Mouse (Mus musculus): Measurements from ENCODE around the gene Plcz1.

Plcz1 gene

DNA sequence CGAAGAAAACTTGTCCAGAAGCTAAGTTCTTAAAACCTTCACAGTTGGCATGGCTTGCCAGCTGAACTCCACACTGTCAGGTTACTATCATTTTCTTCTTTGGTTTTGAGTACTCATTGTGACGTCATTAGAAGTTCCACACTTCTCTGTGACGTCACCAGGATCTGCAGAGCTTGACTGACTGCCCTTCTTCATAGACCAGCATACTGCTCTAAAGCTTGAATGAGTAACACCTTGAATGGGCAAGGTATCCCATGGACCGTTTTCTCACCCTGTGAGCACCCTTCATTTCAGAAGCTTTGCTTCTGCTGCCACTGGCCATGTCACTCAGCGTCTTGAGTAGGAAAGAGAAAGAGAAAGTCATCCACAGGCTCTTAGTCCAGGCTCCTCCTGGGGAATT, at the start of gene Plcz1:
TSS of gene Plcz1 (minus strand) at position 101 of the 400 bp plus-strand sequence.
- no peak for DNase-seq (ENCODE audit: low read depth, low spot score)

- DNase-seq (ENCODE audit: low read depth, low spot score), result no peak
Measured at GRCm38 (mm10) chr6:140089855-140090254, 48.6 kb upstream of the Plcz1 start.

GRCm38 (mm10) chr6:140081739-140082138, 40.5 kb upstream of the Plcz1 start:
- no peak for DNase-seq (ENCODE audit: low read depth, low spot score)

GRCm38 (mm10) chr6:140080933-140081332, 39.7 kb upstream of the Plcz1 start:
- DNase-seq (ENCODE audit: low read depth, low spot score), result no peak

DNA sequence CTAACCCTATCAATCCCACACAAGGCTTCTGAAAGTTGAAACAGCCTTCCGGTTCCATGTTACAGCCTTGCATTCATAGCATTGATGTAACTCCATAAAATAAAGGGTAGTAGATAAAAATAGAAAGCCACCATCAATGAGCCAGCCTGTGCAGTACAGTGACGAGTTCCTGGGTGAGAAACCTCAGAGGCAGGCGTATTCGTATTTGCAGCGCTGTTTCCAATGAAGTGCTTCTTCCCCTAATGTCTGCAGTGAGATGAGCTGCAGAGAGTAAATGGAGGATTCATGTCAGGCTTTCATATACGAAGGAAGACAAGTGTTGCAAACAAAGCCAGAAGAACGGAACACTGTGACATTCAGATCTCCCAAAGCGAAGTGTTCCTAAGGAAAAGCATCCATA, 27.9 kb upstream of the Plcz1 start:
- no peak for DNase-seq (ENCODE audit: low read depth, low spot score)

DNA sequence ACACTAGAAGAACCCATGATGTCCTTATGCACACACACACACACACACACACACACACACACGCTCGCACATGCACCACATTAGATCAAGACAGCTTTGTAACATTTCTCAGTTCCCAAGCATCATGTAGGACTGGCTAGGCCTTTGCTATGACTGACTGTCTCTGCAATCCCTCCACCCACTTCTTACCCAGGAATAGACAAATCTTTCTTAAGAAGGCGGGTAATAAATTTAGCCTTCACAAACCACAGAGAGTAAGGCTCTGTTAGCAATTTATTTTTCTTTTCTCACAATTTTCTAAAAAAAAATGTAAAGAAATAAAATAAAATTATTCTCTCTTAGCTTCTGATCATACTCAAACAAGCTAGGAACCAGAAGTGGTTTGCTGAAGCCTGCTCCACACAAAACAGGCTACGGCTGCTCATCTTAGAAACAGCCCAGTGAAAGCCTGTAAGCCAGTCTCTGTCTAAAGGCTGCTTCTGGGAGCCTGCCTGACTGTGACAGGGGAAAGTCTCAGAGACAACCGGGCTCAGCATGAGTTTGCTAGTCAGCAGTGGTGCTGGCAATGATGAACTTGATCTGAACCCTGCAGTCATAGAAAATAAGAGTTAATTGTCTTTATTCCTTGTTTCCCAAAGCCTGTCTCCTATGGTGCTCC, 13.1 kb upstream of the Plcz1 start:
- no peak for DNase-seq (ENCODE audit: low read depth, low spot score)

DNA sequence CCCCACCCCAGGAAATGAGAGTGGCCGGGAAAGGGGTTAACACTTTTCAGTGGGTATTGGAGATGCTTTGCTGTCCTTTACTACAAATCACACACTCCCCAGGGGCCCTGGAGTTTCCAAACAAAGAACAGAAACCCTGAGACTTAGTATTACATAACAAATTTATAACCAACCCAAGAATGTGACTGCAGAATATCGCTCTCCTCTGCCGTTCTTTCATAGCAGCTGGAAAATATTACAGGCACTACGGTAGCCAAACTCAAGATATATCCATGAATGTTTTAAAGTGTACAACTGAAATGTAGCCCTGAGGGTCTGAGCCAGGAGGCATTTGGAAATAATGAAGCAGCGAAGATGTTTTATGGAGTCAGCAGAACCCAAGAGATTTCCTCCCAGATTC, 10.2 kb upstream of the Plcz1 start:
- DNase-seq (ENCODE audit: low read depth, low spot score), result no peak

- no peak for DNase-seq (ENCODE audit: low read depth, low spot score)
Measured at GRCm38 (mm10) chr6:140040952-140041351, 305 bp downstream of the Plcz1 start, which contains the start of gene Capza3. Gene Capza3 (plus strand): TSS chr6:140041252.

DNA sequence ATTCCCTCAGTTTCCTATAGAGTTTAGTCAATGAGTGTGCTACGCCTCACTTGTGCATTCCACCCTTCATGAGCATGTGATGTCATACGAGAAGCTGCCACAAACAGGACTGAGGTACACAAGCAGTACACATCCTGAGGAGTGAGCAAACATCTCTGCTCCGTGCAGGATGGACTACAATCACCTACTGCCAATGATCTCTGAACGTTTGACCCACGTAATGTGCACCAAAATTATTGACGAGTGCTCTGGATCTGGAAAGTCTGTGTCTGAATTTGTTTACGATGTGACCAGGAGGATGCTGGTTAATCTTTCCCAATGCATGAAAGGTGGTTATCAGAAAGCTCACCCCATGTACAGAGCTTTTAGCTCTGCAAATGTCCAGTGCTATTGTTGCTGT, 16.9 kb downstream of the Plcz1 start:
- no peak for DNase-seq (ENCODE audit: low read depth, low spot score)

DNA sequence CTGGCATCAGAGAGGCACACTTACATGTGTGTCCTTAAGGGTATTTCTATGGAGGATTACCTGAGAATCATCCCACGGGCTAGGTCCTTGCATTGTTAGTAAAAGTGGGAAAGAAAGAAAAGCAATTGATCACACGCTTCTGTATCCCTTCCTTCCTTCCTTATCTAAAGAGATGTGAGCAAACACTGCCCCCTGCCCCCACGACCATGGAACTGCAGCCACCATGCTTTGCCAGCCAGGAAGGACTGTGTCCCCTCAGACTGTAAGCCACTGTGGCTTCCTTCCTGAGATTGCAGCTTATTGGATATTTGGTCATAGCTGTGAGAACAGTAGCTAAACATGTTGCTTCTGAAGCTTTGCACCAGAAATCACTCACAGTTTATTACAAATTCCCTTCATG, 36.1 kb downstream of the Plcz1 start:
- no peak for DNase-seq (ENCODE audit: low read depth, low spot score)

DNA sequence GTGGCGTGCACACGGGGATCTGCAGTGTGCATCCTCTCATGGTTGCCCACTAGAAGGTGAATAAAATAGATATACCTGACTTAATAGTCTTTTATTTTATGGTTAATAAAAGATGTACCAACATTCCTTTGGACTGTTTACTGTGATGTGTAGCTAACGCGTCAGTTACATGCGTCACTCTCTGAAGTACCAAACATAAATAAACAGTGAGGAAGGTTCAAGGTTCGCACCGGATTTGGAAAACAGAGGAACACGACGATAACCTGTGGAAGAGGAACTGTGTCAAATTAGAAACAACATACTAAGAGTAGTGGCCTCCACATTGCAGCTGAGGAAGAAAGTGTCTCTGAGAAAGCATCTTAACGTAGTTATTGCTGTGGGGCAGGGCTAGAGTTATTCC, 51.7 kb downstream of the Plcz1 start:
- no peak for DNase-seq (ENCODE audit: low read depth, low spot score)

DNA sequence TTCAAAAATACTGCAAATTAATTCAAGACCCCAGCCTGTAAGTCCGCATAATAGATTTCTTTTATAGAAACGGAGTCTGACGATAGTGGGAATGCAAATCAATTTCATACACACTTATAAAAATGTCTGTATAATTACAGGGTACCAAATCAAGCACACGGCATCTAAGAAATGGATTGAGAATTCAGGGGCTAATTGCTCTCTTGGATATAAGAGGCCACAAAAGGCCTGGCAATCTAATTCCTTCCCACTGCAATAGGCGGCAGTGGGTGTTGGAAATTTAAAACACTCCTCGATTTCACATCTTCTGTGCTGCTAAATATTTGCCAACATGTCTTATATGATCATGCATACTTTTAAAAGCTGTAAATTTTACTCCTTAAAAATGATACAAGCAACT, 52.2 kb downstream of the Plcz1 start:
- DNase-seq (ENCODE audit: low read depth, low spot score), result no peak

DNA sequence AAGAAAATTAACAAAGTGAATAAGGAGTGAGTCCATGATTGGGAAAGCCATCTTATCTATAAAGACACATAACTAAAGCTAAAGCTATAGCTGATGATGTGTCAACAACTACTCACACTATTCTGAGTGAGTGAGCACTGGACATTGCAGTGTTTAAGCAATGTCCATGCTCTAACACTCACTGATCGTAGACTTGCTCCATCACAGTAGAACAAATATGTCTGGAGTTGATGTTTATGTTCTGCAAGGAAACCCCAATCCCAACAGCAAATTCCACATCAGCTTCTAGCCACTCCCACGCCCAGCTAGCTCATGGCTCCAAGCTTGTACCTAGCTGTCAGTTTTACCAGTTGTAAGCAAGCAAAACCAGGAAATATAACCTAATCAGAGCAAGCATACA, 54.7 kb downstream of the Plcz1 start:
- no peak for DNase-seq (ENCODE audit: low read depth, low spot score)

DNA sequence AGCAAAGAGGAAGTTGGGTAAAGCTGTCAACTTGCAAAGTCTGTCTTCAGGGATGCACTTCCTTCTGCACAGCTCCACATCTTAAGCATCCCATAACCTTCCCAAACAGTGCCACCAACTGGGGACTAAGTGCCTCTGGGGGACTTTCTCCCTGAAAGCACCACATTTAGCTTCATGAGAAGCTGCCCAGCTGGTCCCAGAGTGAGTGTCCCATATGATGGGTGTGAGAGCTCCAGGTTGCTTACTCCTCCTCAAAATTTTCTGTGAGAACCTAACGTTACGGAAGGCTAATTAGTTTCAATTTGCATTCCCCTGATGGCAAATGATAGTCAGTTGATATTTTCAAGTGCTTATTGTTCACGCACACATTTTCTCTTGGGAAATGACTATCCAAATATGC, 57.2 kb downstream of the Plcz1 start:
- no peak for DNase-seq (ENCODE audit: low read depth, low spot score)

DNA sequence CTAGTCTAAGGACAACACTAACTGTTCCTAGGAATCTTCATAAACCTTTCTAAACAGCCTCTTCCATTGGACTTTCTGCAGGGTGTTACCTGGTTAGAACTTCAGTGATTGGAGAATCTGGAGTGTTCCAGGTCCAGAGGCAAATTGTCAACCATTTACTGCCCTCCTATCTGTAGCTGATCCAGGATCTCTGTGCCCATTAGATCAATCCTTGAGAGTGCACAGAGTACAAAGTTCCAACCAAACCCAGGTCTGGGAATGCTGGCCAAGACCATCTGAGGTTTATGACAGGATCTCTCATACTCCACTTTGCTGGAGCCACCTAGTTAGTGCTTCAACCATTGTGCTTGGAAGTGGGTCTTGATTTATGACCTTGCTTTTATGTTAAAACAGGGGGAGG, 60.2 kb downstream of the Plcz1 start:
- no peak for DNase-seq (ENCODE audit: low read depth, low spot score)

DNA sequence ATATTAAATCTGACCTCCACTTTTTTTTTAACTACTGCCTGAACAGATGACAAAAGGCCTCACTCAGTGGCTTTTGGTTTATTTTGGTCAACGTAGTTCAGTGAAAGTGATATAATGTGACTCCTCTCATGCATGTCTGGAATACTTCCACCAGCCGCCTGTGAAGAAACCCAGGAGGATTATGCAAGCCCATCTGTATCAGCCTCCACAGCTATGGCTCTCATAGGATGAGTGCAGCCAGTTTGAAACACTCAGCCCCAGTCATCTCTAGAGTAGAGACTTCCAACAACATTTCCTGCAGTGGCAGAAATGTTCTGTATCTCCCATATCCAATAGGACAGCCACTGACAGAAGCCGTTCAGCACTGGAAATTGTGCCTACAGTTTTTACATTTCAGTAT, 63.1 kb downstream of the Plcz1 start:
- no peak for DNase-seq (ENCODE audit: low read depth, low spot score)

DNA sequence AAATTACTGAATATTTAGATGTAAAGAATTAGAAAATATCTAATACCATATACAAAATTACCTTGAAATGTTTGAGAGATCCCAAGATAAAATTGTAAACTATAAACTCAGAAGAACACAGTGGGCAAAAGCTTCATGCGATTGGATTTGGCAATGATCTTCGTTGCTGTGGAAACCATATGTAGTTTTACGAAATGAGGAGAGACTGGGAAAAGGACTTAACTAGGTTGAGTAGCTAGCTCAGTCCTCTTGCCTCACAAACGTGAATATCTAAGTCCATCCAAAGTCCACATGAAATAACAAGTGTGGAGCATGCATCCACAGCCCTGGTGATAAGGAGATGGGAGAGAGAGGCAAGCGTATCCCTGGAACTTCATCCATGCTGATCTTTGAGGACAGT, 66.6 kb downstream of the Plcz1 start:
- no peak for DNase-seq (ENCODE audit: low read depth, low spot score)

DNA sequence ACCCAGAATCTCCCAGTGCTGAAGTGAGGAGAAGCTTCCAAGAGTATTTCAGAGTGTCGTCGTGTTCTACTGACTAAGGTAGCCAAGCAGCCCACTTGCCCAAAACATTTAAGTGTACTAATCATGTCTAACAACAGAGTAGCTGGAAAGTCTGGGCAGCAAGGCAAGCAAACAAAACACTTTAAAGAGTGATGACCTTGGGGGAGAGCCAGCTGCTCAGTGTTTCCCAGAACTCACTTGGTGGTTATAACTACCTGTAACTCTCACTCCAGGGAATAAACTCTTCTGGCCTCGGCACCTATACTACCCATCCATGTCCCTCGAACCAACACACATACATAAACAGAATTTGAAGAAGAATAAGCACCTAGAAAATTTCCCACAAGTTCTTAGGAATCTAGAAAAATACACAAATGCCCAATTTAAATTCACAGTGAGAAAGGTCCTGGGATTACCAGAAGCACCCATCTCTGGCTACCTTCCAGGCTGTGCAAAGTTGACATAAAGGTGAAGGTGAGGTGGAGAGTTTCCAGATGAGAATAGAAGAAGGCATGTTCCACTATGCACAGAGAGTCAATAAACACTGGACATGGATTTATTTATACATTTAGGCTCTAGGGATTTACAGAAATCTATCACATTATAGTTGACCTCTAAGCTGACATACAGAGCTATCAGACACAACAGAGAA, 69.5 kb downstream of the Plcz1 start:
- no peak for DNase-seq (ENCODE audit: low read depth, low spot score)

DNA sequence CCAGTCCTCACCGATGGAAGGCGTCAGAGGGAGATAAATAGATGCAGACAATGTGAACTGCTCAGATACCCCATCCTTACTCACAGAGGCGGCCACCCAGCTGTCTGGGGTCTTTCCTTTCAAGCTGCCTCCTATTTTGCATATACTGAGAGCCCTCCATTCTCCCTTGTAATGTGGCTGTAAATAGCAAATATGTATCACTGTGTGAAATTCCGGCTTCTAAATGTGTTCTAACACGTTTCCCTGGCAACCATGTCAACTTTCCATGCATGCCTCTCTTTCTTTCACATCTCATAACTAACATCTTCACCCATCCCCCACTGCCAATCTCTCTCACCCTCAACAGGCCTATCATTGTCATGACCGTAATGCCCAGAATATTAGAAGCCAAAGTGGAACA, 74.6 kb downstream of the Plcz1 start:
- no peak for DNase-seq (ENCODE audit: low read depth, low spot score)

DNA sequence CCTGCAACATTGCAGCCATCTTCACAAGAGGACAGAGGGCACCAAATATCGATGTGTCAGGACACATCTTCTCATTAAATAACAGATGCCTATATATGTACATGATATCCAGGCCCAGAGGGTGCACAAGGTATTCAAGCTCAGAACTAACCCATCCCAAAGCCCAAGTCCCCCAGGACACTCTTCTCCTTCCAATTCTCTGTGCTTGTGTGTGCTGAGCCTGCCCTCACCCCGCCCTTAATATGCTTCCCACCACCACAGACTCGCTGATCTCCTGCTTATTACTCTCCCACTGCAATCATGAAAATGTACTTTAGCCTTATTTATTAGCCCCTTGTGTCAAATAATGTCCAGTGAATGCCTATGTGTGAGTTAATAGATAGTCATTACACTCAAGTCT, 76.4 kb downstream of the Plcz1 start:
- DNase-seq (ENCODE audit: low read depth, low spot score), result no peak

DNA sequence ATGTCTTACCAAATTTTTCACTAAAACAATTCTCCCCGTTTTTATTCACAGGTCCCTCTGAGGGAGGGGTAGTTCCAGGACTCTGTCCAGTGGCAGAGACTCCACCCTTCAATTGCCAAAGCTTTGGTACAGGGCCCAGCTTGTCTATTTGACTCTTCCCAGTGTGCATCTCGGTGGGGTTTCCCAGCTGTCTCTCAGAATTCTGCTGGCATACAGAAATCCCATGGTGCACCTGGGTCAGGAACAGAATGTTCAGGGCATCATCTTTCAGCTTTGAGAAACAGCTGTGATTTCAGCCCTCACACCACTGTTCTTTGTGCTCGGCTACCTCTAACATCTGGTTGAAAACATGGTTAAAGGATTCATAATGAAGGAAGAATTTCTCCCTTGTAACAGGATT, 77.5 kb downstream of the Plcz1 start:
- peak; percentile 6 for DNase-seq (ENCODE audit: low read depth, low spot score)

DNA sequence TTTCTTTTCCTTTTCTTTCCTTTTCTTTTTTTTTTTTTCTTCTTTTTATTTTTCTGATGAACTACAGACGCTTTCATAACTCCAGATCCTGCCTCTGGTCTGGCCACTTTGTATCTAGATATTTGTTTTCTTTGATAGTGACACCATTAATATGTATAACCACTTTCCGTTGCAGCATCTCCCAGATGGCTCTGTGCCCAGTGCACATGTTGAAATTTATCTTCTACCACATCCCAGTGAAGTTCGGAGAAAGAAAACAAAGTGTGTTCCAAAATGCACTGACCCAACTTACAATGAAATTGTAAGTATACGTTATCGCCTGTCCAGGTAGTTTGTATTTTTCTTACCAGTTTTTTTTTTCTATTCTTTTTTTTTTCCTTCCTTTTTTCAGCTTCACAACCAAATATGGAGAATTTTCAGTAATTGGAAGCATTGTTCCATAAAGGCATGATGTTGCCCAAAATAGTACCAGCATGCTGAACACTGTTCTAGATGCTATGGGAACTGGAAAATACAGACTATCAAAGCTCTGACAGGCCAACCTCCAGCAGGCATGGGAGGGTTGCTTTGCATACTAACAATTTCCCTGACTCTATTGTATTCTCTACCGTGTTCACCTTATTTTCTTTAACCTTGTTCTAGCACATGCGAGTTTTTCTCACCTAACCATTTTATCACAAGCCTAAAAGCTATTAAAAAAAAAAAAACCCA, 83.6 kb downstream of the Plcz1 start:
- DNase-seq (ENCODE audit: low read depth, low spot score), result no peak

GRCm38 (mm10) chr6:139953596-139953995, 87.7 kb downstream of the Plcz1 start:
- no peak for DNase-seq (ENCODE audit: low read depth, low spot score)
